ENCODE assay signal across 29 mouse cellular contexts in genomic region chr9:106209954-106210353, GRCm38 (mm10). TPM values are rescaled to one million over a fixed set of nuclear protein-coding genes. Genes with fewer than 3 reads are reported as not detected.
DNase-seq lines count a peak whose midpoint lies in the region; ATAC-seq and TF ChIP-seq lines count a peak whose summit lies in the region.
"Had no signal": no experiment of that assay in that cellular context is flagged by ENCODE, and none has a peak within 500 bp of the region (broad histone marks: within the 10 kb centered on the region; RNA-seq: fewer than 3 reads in every experiment).

No protein-coding gene starts in this region.

- intact Hi-C loops in heart, postnatal 25 days (cut with DNase I), result loop anchor here (5.0 kb wide), 1 partner anchor 67 kb away; no protein-coding TSS in a partner anchor

- no peak overlapping the region for H3K4me3 ChIP-seq in liver, adult 2 months (ENCODE audit: insufficient read depth, low read depth, low read length)
- H3K4me3 ChIP-seq in liver, embryonic 12.5 days, result no peak overlapping the region
- no peak overlapping the region for H3K4me3 ChIP-seq in bone marrow macrophage, adult 2 months (ENCODE audit: insufficient read depth, low read length)
- H3K4me3 ChIP-seq: hindbrain, embryonic 13.5 days; kidney, embryonic 15.5 days; midbrain, embryonic 10.5 days; myocyte; neural tube, embryonic 13.5 days had no signal

- H3K27ac ChIP-seq in liver, adult 2 months (replicated peaks; ENCODE audit: insufficient read depth, low read depth, low read length), result no peak overlapping the region
- H3K27ac ChIP-seq in liver, embryonic 12.5 days, result no peak overlapping the region
- 0 out of 2 replicates have a peak overlapping the region, but pooled peaks have one; percentile 19 for H3K27ac ChIP-seq in bone marrow macrophage, adult 2 months (ENCODE audit: insufficient read depth, low read depth, low read length)
- H3K27ac ChIP-seq: hindbrain, embryonic 13.5 days; kidney, embryonic 15.5 days; midbrain, embryonic 10.5 days; neural tube, embryonic 13.5 days had no signal

- H3K9ac ChIP-seq in liver, adult 2 months (ENCODE audit: low read depth, low read length), result no peak overlapping the region
- no peak overlapping the region for H3K9ac ChIP-seq in liver, embryonic 12.5 days
- H3K9ac ChIP-seq: hindbrain, embryonic 13.5 days; kidney, embryonic 15.5 days; neural tube, embryonic 13.5 days had no signal

- no peak for ATAC-seq in liver, embryonic 12.5 days
- ATAC-seq: activated CD4-positive, CD25-positive, alpha-beta regulatory T cell, adult 4 months; midbrain, embryonic 16.5 days had no signal

- WGBS in liver, adult 2 months, result 27% methylated on average over 4 of the region's 4 CpGs
- WGBS in liver, embryonic 12.5 days (ENCODE audit: insufficient replicate concordance), result 80% methylated on average over 4 of the region's 4 CpGs

- DNase-seq in cerebellum, postnatal 10 days, result peak; percentile 63 to 74
- DNase-seq in cerebellum, adult 11 months, result no peak
- peak; percentile 53 to 68 for DNase-seq in heart, adult 18-20 months
- no peak for DNase-seq in heart, postnatal 25 days (ENCODE audit: low spot score)
- DNase-seq in liver, adult 2 months (ENCODE audit: extremely low read depth, low read depth, low spot score), result peak; percentile 90
- DNase-seq: B cell, adult 2 months; cerebellum, adult 9-11 months; kidney, adult 11 months; kidney, postnatal 36 days; layer of hippocampus, adult 9-11 months; lung, adult 18-20 months; lung, postnatal 10 days; retina, postnatal 1 day; right cerebral cortex, postnatal 4 days; thymus, adult 18-20 months had no signal

- H3K4me1 ChIP-seq in liver, adult 2 months (ENCODE audit: control insufficient read depth, insufficient read depth, low read length), result no peaks in the 10 kb centered on the region
- peaks cover 30% of the 10 kb centered on the region for H3K4me1 ChIP-seq in liver, embryonic 12.5 days
- H3K4me1 ChIP-seq in bone marrow macrophage, adult 2 months (ENCODE audit: control insufficient read depth, insufficient read depth, low read length), result peaks cover 27% of the 10 kb centered on the region

- no peak for TF ChIP-seq CTCF in liver, adult 2 months (IDR thresholded peaks at IDR 0.05; ENCODE audit: low read depth, low read length)
- no peak for TF ChIP-seq CTCF in bone marrow macrophage, adult 2 months (IDR thresholded peaks at IDR 0.05; ENCODE audit: low read depth, low read length)

- H3K4me2 ChIP-seq in liver, embryonic 12.5 days, result no peak overlapping the region
- H3K4me2 ChIP-seq: hindbrain, embryonic 13.5 days; kidney, embryonic 15.5 days; liver, embryonic 11.5 days; neural tube, embryonic 13.5 days had no signal

- no peak for TF ChIP-seq POLR2A in liver, adult 2 months (IDR thresholded peaks at IDR 0.05; ENCODE audit: extremely low read depth, insufficient read depth, low read length)
- no peak for TF ChIP-seq POLR2A in bone marrow macrophage, adult 2 months (IDR thresholded peaks at IDR 0.05; ENCODE audit: borderline replicate concordance, low read depth, low read length)

- no peaks in the 10 kb centered on the region for H3K79me2 ChIP-seq in liver, adult 2 months (ENCODE audit: control insufficient read depth, insufficient read depth, low read length)

- H3K9me3 ChIP-seq in liver, embryonic 12.5 days (replicated peaks), result no peaks in the 10 kb centered on the region
- H3K9me3 ChIP-seq: hindbrain, embryonic 13.5 days; kidney, embryonic 15.5 days; midbrain, embryonic 10.5 days; neural tube, embryonic 13.5 days had no signal

- no peaks in the 10 kb centered on the region for H3K36me3 ChIP-seq in liver, adult 2 months (ENCODE audit: control insufficient read depth, insufficient read depth, low read length)
- peaks cover 34% of the 10 kb centered on the region for H3K36me3 ChIP-seq in liver, embryonic 12.5 days

- H3K27me3 ChIP-seq in liver, adult 2 months (ENCODE audit: control insufficient read depth, insufficient read depth, low read length), result no peaks in the 10 kb centered on the region
- no peaks in the 10 kb centered on the region for H3K27me3 ChIP-seq in liver, embryonic 12.5 days (replicated peaks)
- H3K27me3 ChIP-seq: CH12.LX; hindbrain, embryonic 13.5 days; kidney, embryonic 15.5 days; neural tube, embryonic 13.5 days had no signal

RNA-seq across cellular contexts. Expression of gene Twf2, which starts 7.0 kb away (rescaled TPM):
- 100 to 1,000 TPM; 229 to 242 TPM for total RNA-seq in heart, adult 18-20 months (2021)
- total RNA-seq in heart, postnatal 25 days (2021), result 100 to 1,000 TPM; 160 to 189 TPM
- 4.9 and 6.2 TPM in 2 replicates for total RNA-seq in liver, adult 2 months (2014; rRNA removed)
- polyA plus RNA-seq in liver, adult 2 months (2012; rRNA removed), result 4.5 and 4.7 TPM in 2 replicates
- 34.7 and 35.9 TPM in 2 replicates for polyA plus RNA-seq in liver, embryonic 12.5 days (2016; fragmentation: Nextera tagmentation; extraction: Ambion mirVana)
- 99.0 and 113 TPM in 2 replicates for polyA plus RNA-seq in bone marrow macrophage, adult 2 months (2012; ENCODE audit: insufficient read depth, insufficient read length, missing spikeins)

RNA-seq across cellular contexts. Expression of gene Ppm1m, which starts 10.4 kb away (rescaled TPM):
- 10 to 100 TPM; 11.8 to 15.0 TPM for total RNA-seq in heart, adult 18-20 months (2021)
- total RNA-seq in heart, postnatal 25 days (2021), result 10 to 100 TPM; 10.0 to 12.2 TPM
- total RNA-seq in liver, adult 2 months (2014; rRNA removed), result 12.4 and 13.7 TPM in 2 replicates
- 17.3 and 22.7 TPM in 2 replicates for polyA plus RNA-seq in liver, adult 2 months (2012; rRNA removed)
- polyA plus RNA-seq in liver, embryonic 12.5 days (2016; fragmentation: Nextera tagmentation; extraction: Ambion mirVana), result 17.0 and 17.8 TPM in 2 replicates
- 41.5 and 42.6 TPM in 2 replicates for polyA plus RNA-seq in bone marrow macrophage, adult 2 months (2012; ENCODE audit: insufficient read depth, insufficient read length, missing spikeins)

RNA-seq across cellular contexts. Expression of gene Tlr9, which starts 12.4 kb away (rescaled TPM):
- total RNA-seq in heart, adult 18-20 months (2021), result 1 to 10 TPM in 1 of 2 experiments, under 1 TPM in 1; 0.45 to 1.3 TPM
- total RNA-seq in heart, postnatal 25 days (2021), result under 1 TPM; 0.52 to 0.64 TPM
- total RNA-seq in liver, adult 2 months (2014; rRNA removed), result 0.18 and 0.27 TPM in 2 replicates
- polyA plus RNA-seq in liver, adult 2 months (2012; rRNA removed), result 0.37 and 0.61 TPM in 2 replicates
- 0.06 TPM in 1 of 2 replicates, not detected in the other for polyA plus RNA-seq in liver, embryonic 12.5 days (2016; fragmentation: Nextera tagmentation; extraction: Ambion mirVana)
- polyA plus RNA-seq in bone marrow macrophage, adult 2 months (2012; ENCODE audit: insufficient read depth, insufficient read length, missing spikeins), result 41.6 and 61.6 TPM in 2 replicates
- polyA plus RNA-seq: embryonic facial prominence, embryonic 11.5 days; forebrain, embryonic 11.5 days; limb, embryonic 11.5 days; liver, embryonic 11.5 days; midbrain, embryonic 10.5 days; midbrain, embryonic 16.5 days; myocyte; neural tube, embryonic 13.5 days had no signal

RNA-seq across cellular contexts. Expression of gene Alas1, which starts 38.5 kb away (rescaled TPM):
- 100 to 1,000 TPM; 345 to 482 TPM for total RNA-seq in heart, adult 18-20 months (2021)
- total RNA-seq in heart, postnatal 25 days (2021), result 100 to 1,000 TPM; 571 to 593 TPM
- total RNA-seq in liver, adult 2 months (2014; rRNA removed), result 270 and 285 TPM in 2 replicates
- polyA plus RNA-seq in liver, adult 2 months (2012; rRNA removed), result 530 and 649 TPM in 2 replicates
- 37.6 and 41.1 TPM in 2 replicates for polyA plus RNA-seq in liver, embryonic 12.5 days (2016; fragmentation: Nextera tagmentation; extraction: Ambion mirVana)
- 67.2 and 70.5 TPM in 2 replicates for polyA plus RNA-seq in bone marrow macrophage, adult 2 months (2012; ENCODE audit: insufficient read depth, insufficient read length, missing spikeins)

RNA-seq across cellular contexts. Expression of gene Wdr82, which starts 39.2 kb away (rescaled TPM):
- total RNA-seq in heart, adult 18-20 months (2021), result 10 to 100 TPM; 38.2 to 39.5 TPM
- total RNA-seq in heart, postnatal 25 days (2021), result 10 to 100 TPM; 42.6 to 45.8 TPM
- 36.3 and 40.7 TPM in 2 replicates for total RNA-seq in liver, adult 2 months (2014; rRNA removed)
- polyA plus RNA-seq in liver, adult 2 months (2012; rRNA removed), result 23.6 and 25.9 TPM in 2 replicates
- polyA plus RNA-seq in liver, embryonic 12.5 days (2016; fragmentation: Nextera tagmentation; extraction: Ambion mirVana), result 11.5 and 11.8 TPM in 2 replicates
- polyA plus RNA-seq in bone marrow macrophage, adult 2 months (2012; ENCODE audit: insufficient read depth, insufficient read length, missing spikeins), result 30.8 and 37.0 TPM in 2 replicates

Comparison
In these comparisons a context has a peak if more than half of its experiments do, and no peak if none do; other contexts are left out.
1. DNase-seq: peak in cerebellum, postnatal 10 days (2 of 2), heart, adult 18-20 months (2 of 2) and liver, adult 2 months (single experiment); none in cerebellum, adult 11 months (single experiment) and heart, postnatal 25 days (single experiment).
2. RNA of gene Twf2, which starts 7.0 kb away (total RNA-seq): 229 to 242 TPM in heart, adult 18-20 months and 160 to 189 TPM in heart, postnatal 25 days; 4.9 to 6.2 TPM in liver, adult 2 months; every median in the first group is over 10 times any median in the second.